Mouse (Mus musculus) neural tube, embryonic 11.5 days (tissue): ENCODE measurements at regions not wholly inside any gene's neighbourhood (a gene's known extent, or its start where the extent isn't known, plus 50 kb on each side); places are given as distances from the start of the nearest gene placed in this dataset.
"Not testable (repeated sequence)": the region's sequence is repeated elsewhere in the genome, so short reads cannot be mapped to it uniquely, and the experiment has no call there.

Experiments
- ATAC-seq: fragments of 200-750 bp; cut with Nextera tagmentation; 2 replicates; pipeline ENCODE4 v1.8.0; 2017; ENCODE audit warnings: moderate number of reproducible peaks, mild to moderate bottlenecking, moderate TSS enrichment, moderate library complexity; ENCODE audit not compliant: insufficient read depth, low FRiP score, low TSS enrichment
- DNase-seq: peaks from one replicate; pipeline ENCODE4 v3.0.0-alpha.2; 2015; ENCODE audit warnings: low spot score
- H3K27ac ChIP-seq: fragments of 300-500 bp; sonication (generic); 2 replicates; pipeline ENCODE4 v1.5.1; 2014; ENCODE audit warnings: low read depth, mild to moderate bottlenecking, low read length
- H3K27me3 ChIP-seq: fragments of 300-500 bp; sonication (generic); 2 replicates; pipeline ENCODE4 v1.6.1; 2014; ENCODE audit warnings: mild to moderate bottlenecking, low read length, mixed read lengths; ENCODE audit not compliant: control insufficient read depth, insufficient read depth
- H3K36me3 ChIP-seq: fragments of 300-500 bp; sonication (generic); 2 replicates; pipeline ENCODE4 v1.6.1; 2014; ENCODE audit warnings: mild to moderate bottlenecking, low read length, moderate library complexity, mixed read lengths; ENCODE audit not compliant: control insufficient read depth, insufficient read depth
- H3K4me1 ChIP-seq: fragments of 300-500 bp; sonication (generic); 2 replicates; pipeline ENCODE4 v1.6.1; 2014; ENCODE audit warnings: low read length, mixed read lengths; ENCODE audit not compliant: control insufficient read depth, insufficient read depth
- H3K4me2 ChIP-seq: fragments of 300-500 bp; sonication (generic); 2 replicates; pipeline ENCODE4 v1.6.1; 2014; ENCODE audit warnings: low read depth, mild to moderate bottlenecking, moderate library complexity
- H3K4me3 ChIP-seq: fragments of 300-500 bp; sonication (generic); 2 replicates; pipeline ENCODE4 v1.5.1; 2014; ENCODE audit warnings: low read depth, low read length
- H3K9ac ChIP-seq: fragments of 300-500 bp; sonication (generic); 2 replicates; pipeline ENCODE4 v1.6.1; 2014; ENCODE audit warnings: mild to moderate bottlenecking, low read length
- H3K9me3 ChIP-seq: fragments of 300-500 bp; sonication (generic); 2 replicates; pipeline ENCODE4 v1.6.1; 2016; ENCODE audit warnings: low read length; ENCODE audit not compliant: control insufficient read depth
- WGBS: fragments of 180-500 bp; shearing (Covaris S2); extraction: QIAGEN DNeasy Blood & Tissue Kit; methylation state at CpG from one replicate; pipeline ENCODE4 v1.1.7; 2014; 5-methylcytosine and 5-hydroxymethylcytosine counted together

DNA sequence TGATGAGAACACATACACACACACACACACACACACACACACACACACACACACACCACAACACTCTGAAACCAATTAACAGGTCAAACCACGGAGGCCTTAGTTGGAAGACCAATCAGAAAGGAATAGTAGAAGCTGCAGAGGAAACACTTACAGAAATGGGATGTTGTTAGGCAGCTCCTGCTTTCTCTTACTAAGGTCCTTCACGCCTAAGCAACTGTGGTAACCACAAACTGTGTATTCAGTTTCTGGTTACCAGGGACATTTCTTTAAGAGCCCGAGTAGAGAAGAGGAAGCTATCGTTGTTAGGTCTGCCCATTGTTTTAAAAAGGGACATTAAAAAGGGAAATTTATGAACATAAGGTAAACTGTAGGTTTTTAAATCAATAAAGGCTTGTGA lies 70.1 kb upstream of the Olfr1507 start:
- Histone ChIP-seq H3K4me3 (no peak overlapping the region), H3K9me3 (no peaks in the 10 kb centered on the region), H3K9ac (no peak overlapping the region), H3K36me3 (no peaks in the 10 kb centered on the region), H3K4me2 (no peak overlapping the region), H3K4me1 (no peaks in the 10 kb centered on the region), H3K27ac (no peak overlapping the region), H3K27me3 (no peaks in the 10 kb centered on the region)
- DNase-seq (no peak), ATAC-seq (no peak)
- WGBS, result 71% methylated on average over 4 of the region's 4 CpGs

DNA sequence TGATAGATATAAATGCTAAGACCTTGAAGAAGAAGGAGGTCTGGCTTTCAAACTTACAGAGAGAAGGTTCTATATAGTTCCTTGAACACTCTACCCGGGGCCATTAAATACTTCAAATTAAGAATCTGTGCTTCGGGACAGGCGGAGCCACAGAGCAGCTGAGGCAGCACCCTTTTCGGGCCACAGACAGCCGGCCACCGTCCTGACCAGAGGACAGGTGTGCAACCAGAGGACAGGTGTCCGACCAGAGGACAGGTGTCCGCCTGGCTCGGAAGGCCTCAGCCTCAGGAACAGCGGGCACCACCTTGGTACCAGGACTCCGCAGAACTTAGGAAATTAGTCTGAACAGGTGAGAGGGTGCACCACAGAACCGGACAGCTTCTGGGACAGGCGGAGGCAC lies 60.8 kb upstream of the Olfr1507 start:
- not testable (repeated sequence) for H3K27ac ChIP-seq, H3K9me3 ChIP-seq, ATAC-seq, H3K4me2 ChIP-seq, H3K9ac ChIP-seq, H3K4me1 ChIP-seq, H3K27me3 ChIP-seq, H3K36me3 ChIP-seq, DNase-seq, H3K4me3 ChIP-seq
- 92% methylated on average over 13 of the region's 13 CpGs for WGBS

DNA sequence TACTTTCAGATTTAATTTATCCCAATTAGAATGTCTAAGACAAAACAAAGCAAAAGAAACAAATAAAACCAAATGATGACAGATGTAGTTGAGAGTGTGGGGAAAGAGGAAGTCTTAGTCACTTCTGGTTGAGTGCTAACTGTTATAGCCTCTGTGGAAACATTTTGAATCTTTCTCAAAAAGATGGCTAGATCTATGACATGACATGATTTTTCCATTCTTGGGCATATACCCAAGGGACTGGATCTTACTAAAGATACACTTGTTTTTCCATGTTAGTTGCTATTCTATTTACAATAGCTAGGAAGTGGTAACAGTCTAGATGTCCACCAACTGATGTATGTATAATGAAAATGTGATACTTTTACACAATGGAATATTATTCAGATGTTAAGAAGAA lies 57.9 kb upstream of the Olfr1507 start:
- DNase-seq (no peak), ATAC-seq (no peak)
- no peak overlapping the region for H3K4me2 ChIP-seq
- H3K4me1 ChIP-seq, result no peaks in the 10 kb centered on the region
- no peak overlapping the region for H3K9ac ChIP-seq
- H3K4me3 ChIP-seq, result no peak overlapping the region
- no peak overlapping the region for H3K27ac ChIP-seq
- no peaks in the 10 kb centered on the region for H3K36me3 ChIP-seq
- no peaks in the 10 kb centered on the region for H3K9me3 ChIP-seq
- no peaks in the 10 kb centered on the region for H3K27me3 ChIP-seq

DNA sequence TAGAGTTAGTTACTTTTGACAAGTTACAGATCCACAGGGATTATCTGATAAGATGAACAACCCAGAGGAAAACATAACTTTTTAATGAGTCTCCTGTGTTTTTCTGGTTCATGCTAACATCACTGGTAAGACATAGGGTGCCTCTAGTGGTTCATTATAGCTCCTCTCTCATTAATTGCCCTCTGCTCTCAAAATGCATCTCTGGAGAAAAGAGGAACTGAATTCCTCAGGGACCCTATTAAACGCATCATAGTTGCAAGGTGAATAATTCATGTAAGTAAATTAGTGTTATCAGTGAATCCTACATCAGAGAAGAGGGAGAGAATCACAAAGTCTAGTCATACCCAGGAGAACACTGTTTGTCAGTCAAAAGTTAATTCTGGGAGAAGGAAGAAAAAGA lies 52.4 kb upstream of the Olfr1507 start:
- Histone ChIP-seq H3K4me1 (no peaks in the 10 kb centered on the region), H3K36me3 (no peaks in the 10 kb centered on the region), H3K9me3 (no peaks in the 10 kb centered on the region), H3K27me3 (no peaks in the 10 kb centered on the region), H3K4me2 (no peak overlapping the region), H3K4me3 (no peak overlapping the region), H3K27ac (no peak overlapping the region), H3K9ac (no peak overlapping the region)
- no peak for ATAC-seq
- DNase-seq, result no peak
- WGBS, result 64% methylated on average over 1 of the region's 1 CpGs
